Mouse (Mus musculus) CH12.LX (cell line): ENCODE results near the gene Rhbg.

Source experiments
- CHD2 ChIP-seq: IDR thresholded peaks from 2 replicates; pipeline ENCODE4 v1.6.1; 2011; ENCODE audit warnings: low read length, improper control_type of control experiment
- POLR2A ChIP-seq: IDR thresholded peaks from 2 replicates; pipeline ENCODE4 v1.6.1; 2011; ENCODE audit warnings: low read depth, mild to moderate bottlenecking, improper control_type of control experiment, low read length
- RAD21 ChIP-seq: IDR thresholded peaks from 2 replicates; pipeline ENCODE4 v1.6.1; 2011; ENCODE audit warnings: low read depth, mild to moderate bottlenecking, low read length, improper control_type of control experiment, moderate library complexity

GRCm38 (mm10) chr3:88202986-88203385, 51.5 kb downstream of the Rhbg start:
- TF ChIP-seq POLR2A (no peak), RAD21 (no peak), CHD2 (no peak)
